13 mouse cellular contexts compared by ENCODE assay signal in genomic region chr17:25608821-25609505, GRCm38 (mm10). TPM values are rescaled to one million over a fixed set of nuclear protein-coding genes. Genes with fewer than 3 reads are reported as not detected.
DNase-seq lines count a peak whose midpoint lies in the region; ATAC-seq lines count a peak whose summit lies in the region.
"Had no signal": no experiment of that assay in that cellular context is flagged by ENCODE, and none has a peak within 500 bp of the region (broad histone marks: within the 10 kb centered on the region; RNA-seq: fewer than 3 reads in every experiment).

No protein-coding gene starts in this region.

- no peak for DNase-seq in midbrain, embryonic 10.5 days (ENCODE audit: low spot score)
- no peak for DNase-seq in midbrain, embryonic 11.5 days (ENCODE audit: low spot score, missing footprints)
- DNase-seq in forebrain, embryonic 14.5 days (ENCODE audit: low spot score) = no peak
- peak; percentile 49 for DNase-seq in thymus, postnatal 0 days (ENCODE audit: low spot score)
- DNase-seq in gastrocnemius, postnatal 10 days = no peak
- no peak for DNase-seq in right cerebral cortex, postnatal 14 days
- DNase-seq in cerebellum, adult 11-12 months = no peak
- DNase-seq: kidney, postnatal 25 days; liver had no signal

- H3K9me3 ChIP-seq in midbrain, embryonic 10.5 days (replicated peaks) = no peaks in the 10 kb centered on the region
- no peaks in the 10 kb centered on the region for H3K9me3 ChIP-seq in midbrain, embryonic 11.5 days (ENCODE audit: control insufficient read depth, low read length)
- H3K9me3 ChIP-seq in forebrain, embryonic 14.5 days (replicated peaks; ENCODE audit: control insufficient read depth, low read length) = no peaks in the 10 kb centered on the region
- no peaks in the 10 kb centered on the region for H3K9me3 ChIP-seq in limb, embryonic 12.5 days
- H3K9me3 ChIP-seq: heart, embryonic 15.5 days had no signal

- no peaks in the 10 kb centered on the region for H3K27me3 ChIP-seq in midbrain, embryonic 10.5 days (ENCODE audit: low read depth, poor library complexity, severe bottlenecking)
- no peaks in the 10 kb centered on the region for H3K27me3 ChIP-seq in midbrain, embryonic 11.5 days (ENCODE audit: control insufficient read depth, insufficient read depth, low read length)
- H3K27me3 ChIP-seq in forebrain, embryonic 14.5 days (replicated peaks; ENCODE audit: control insufficient read depth, insufficient read depth, low read length) = no peaks in the 10 kb centered on the region
- H3K27me3 ChIP-seq in limb, embryonic 12.5 days = peaks cover 16% of the 10 kb centered on the region
- H3K27me3 ChIP-seq: heart, embryonic 15.5 days had no signal

- no peak overlapping the region for H3K4me2 ChIP-seq in midbrain, embryonic 11.5 days
- no peak overlapping the region for H3K4me2 ChIP-seq in forebrain, embryonic 14.5 days (ENCODE audit: low read length)
- H3K4me2 ChIP-seq in limb, embryonic 12.5 days = no peak overlapping the region
- H3K4me2 ChIP-seq: heart, embryonic 15.5 days had no signal

- 0 out of 2 replicates have a peak overlapping the region, but pooled peaks have one; percentile 6 for H3K27ac ChIP-seq in midbrain, embryonic 10.5 days (replicated peaks)
- H3K27ac ChIP-seq in midbrain, embryonic 11.5 days (ENCODE audit: low read depth, low read length) = no peak overlapping the region
- peak overlapping the region; percentile 86 for H3K27ac ChIP-seq in forebrain, embryonic 14.5 days (ENCODE audit: low read depth, low read length)
- H3K27ac ChIP-seq in limb, embryonic 12.5 days = peak overlapping the region; percentile 17; the same call in 1 of the 2 replicates
- H3K27ac ChIP-seq: heart, embryonic 15.5 days had no signal

- no peak for ATAC-seq in midbrain, embryonic 11.5 days (ENCODE audit: low FRiP score)
- ATAC-seq in forebrain, embryonic 14.5 days = peak; percentile 52
- ATAC-seq in limb, embryonic 12.5 days (ENCODE audit: insufficient number of reproducible peaks, insufficient read depth, low FRiP score, low TSS enrichment, low read depth) = no peak
- ATAC-seq: activated CD4-positive, CD25-positive, alpha-beta regulatory T cell, adult 4 months had no signal

- H3K4me1 ChIP-seq in midbrain, embryonic 10.5 days = peaks cover 26% of the 10 kb centered on the region
- H3K4me1 ChIP-seq in midbrain, embryonic 11.5 days (ENCODE audit: control insufficient read depth, insufficient read depth, low read length) = no peaks in the 10 kb centered on the region
- peaks cover 27% of the 10 kb centered on the region for H3K4me1 ChIP-seq in forebrain, embryonic 14.5 days (ENCODE audit: control insufficient read depth, insufficient read depth, low read length)
- H3K4me1 ChIP-seq in limb, embryonic 12.5 days (replicated peaks) = peaks cover 48% of the 10 kb centered on the region

- no peak overlapping the region for H3K4me3 ChIP-seq in midbrain, embryonic 10.5 days
- no peak overlapping the region for H3K4me3 ChIP-seq in midbrain, embryonic 11.5 days (ENCODE audit: low read depth, low read length)
- no peak overlapping the region for H3K4me3 ChIP-seq in forebrain, embryonic 14.5 days (ENCODE audit: low read depth, low read length)
- no peak overlapping the region for H3K4me3 ChIP-seq in limb, embryonic 12.5 days (replicated peaks)
- H3K4me3 ChIP-seq: heart, embryonic 15.5 days had no signal

- H3K36me3 ChIP-seq in midbrain, embryonic 10.5 days = peaks cover 22% of the 10 kb centered on the region
- no peaks in the 10 kb centered on the region for H3K36me3 ChIP-seq in midbrain, embryonic 11.5 days (ENCODE audit: control insufficient read depth, insufficient read depth, low read length)
- H3K36me3 ChIP-seq in forebrain, embryonic 14.5 days (ENCODE audit: control insufficient read depth, insufficient read depth, low read length) = peaks cover 9% of the 10 kb centered on the region; the same call in 1 of the 2 replicates
- H3K36me3 ChIP-seq in limb, embryonic 12.5 days = peaks cover 31% of the 10 kb centered on the region
- H3K36me3 ChIP-seq: heart, embryonic 15.5 days had no signal

- H3K9ac ChIP-seq in midbrain, embryonic 11.5 days (ENCODE audit: low read length) = no peak overlapping the region
- H3K9ac ChIP-seq in forebrain, embryonic 14.5 days (ENCODE audit: low read length) = peak overlapping the region; percentile 13; the same call in 1 of the 2 replicates
- H3K9ac ChIP-seq in limb, embryonic 12.5 days (replicated peaks) = no peak overlapping the region
- H3K9ac ChIP-seq: heart, embryonic 15.5 days had no signal

- 79% methylated on average over 10 of the region's 10 CpGs for WGBS in midbrain, embryonic 10.5 days
- 72% methylated on average over 10 of the region's 10 CpGs for WGBS in midbrain, embryonic 11.5 days
- 38% methylated on average over 10 of the region's 10 CpGs for WGBS in forebrain, embryonic 14.5 days
- 72% methylated on average over 10 of the region's 10 CpGs for WGBS in limb, embryonic 12.5 days

RNA-seq across cellular contexts. Expression of gene Lmf1, which starts 30.1 kb away (rescaled TPM):
- 22.3 and 22.6 TPM in 2 replicates for polyA plus RNA-seq in midbrain, embryonic 10.5 days (2016; fragmentation: Nextera tagmentation; extraction: Ambion mirVana)
- 19.2 and 20.6 TPM in 2 replicates for polyA plus RNA-seq in midbrain, embryonic 11.5 days (2014; fragmentation: Nextera tagmentation; extraction: Ambion mirVana)
- 18.8 and 19.1 TPM in 2 replicates for polyA plus RNA-seq in forebrain, embryonic 14.5 days (2014; fragmentation: Nextera tagmentation; extraction: Ambion mirVana)
- polyA plus RNA-seq in limb, embryonic 12.5 days (2016; fragmentation: Nextera tagmentation; extraction: Ambion mirVana) = 27.9 and 28.9 TPM in 2 replicates
- 15.5 and 16.1 TPM in 2 replicates for polyA plus RNA-seq in thymus, postnatal 0 days (2015; fragmentation: Nextera tagmentation; extraction: Ambion mirVana)
- total RNA-seq in gastrocnemius, postnatal 10 days (2021) = 10 to 100 TPM; 11.5 to 14.5 TPM

RNA-seq across cellular contexts. Expression of gene Sox8, which starts 38.5 kb away (rescaled TPM):
- 2.4 and 3.3 TPM in 2 replicates for polyA plus RNA-seq in midbrain, embryonic 10.5 days (2016; fragmentation: Nextera tagmentation; extraction: Ambion mirVana)
- polyA plus RNA-seq in midbrain, embryonic 11.5 days (2014; fragmentation: Nextera tagmentation; extraction: Ambion mirVana) = 2.0 and 2.1 TPM in 2 replicates
- 17.6 and 20.8 TPM in 2 replicates for polyA plus RNA-seq in forebrain, embryonic 14.5 days (2014; fragmentation: Nextera tagmentation; extraction: Ambion mirVana)
- polyA plus RNA-seq in limb, embryonic 12.5 days (2016; fragmentation: Nextera tagmentation; extraction: Ambion mirVana) = 10.1 and 11.1 TPM in 2 replicates
- 0.23 and 0.26 TPM in 2 replicates for polyA plus RNA-seq in thymus, postnatal 0 days (2015; fragmentation: Nextera tagmentation; extraction: Ambion mirVana)
- 10 to 100 TPM; 15.2 to 20.2 TPM for total RNA-seq in gastrocnemius, postnatal 10 days (2021)
- total RNA-seq: megakaryocyte, adult 5-6 weeks had no signal
